Mouse (Mus musculus) urinary bladder, adult 2 months (tissue): ENCODE data around the gene Elf2. TPM values are rescaled to one million over a fixed set of nuclear protein-coding genes. Genes with fewer than 3 reads are reported as not detected.
"Not testable (repeated sequence)": the region's sequence is repeated elsewhere in the genome, so short reads cannot be mapped to it uniquely, and the experiment has no call there.

Experiments used
- DNase-seq: peaks from one replicate; pipeline ENCODE4 v3.0.0; 2022; ENCODE audit warnings: low spot score
- polyA plus RNA-seq: library from polyadenylated mRNA; depleted of rRNA; stranded (reverse); fragments of >200 nt; gene quantifications from 2 replicates; pipeline ENCODE4 v1.2.3, GENCODE M21; 2012

The Elf2 gene
- polyA plus RNA-seq, 1 experiment = 52.0 TPM

DNA sequence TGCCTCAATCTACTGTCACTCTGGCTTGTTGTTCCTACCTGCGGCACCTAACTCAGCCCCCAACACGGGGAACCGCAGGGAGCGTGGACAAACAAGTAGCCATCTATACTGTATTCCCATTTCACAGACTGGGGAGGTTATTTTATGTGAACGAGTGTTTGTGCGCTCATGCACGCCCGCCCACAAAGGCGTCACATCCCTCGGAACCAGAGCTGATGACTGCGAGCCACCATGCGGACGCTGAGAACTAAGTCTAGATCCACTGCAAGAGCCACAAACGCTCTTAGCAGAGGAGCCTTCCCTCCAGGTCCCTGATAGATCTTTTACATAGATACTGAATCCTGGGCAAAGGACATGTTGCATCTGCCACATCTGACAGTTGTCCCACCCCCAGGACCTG is 10.4 kb downstream of the Elf2 start:
- no peak for DNase-seq

DNA sequence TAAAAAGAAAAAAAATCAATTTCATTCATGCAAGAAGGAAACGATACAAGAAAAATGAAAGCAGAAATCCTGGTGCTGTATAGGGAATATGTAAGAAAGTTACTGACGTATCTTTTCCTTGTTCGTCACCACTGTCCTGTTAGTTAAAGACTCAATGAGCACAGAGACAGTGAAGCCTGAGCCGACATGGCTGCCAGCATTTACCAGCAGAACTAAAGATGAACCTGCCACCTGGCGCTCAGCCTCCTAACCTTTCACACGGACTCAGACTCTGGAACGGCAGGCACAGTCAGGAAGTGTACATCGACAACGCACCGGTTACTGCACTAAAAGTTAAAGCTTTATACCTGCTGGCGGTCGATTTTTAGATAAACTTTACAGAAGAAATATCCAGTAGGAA is 11.9 kb downstream of the Elf2 start:
- DNase-seq = no peak

- DNase-seq = no peak
These were observed 12.6 kb downstream of the Elf2 start for GRCm38 (mm10) chr3:51327817-51328216.

- DNase-seq = no peak
These were observed 13.1 kb downstream of the Elf2 start for GRCm38 (mm10) chr3:51327429-51327797.

DNA sequence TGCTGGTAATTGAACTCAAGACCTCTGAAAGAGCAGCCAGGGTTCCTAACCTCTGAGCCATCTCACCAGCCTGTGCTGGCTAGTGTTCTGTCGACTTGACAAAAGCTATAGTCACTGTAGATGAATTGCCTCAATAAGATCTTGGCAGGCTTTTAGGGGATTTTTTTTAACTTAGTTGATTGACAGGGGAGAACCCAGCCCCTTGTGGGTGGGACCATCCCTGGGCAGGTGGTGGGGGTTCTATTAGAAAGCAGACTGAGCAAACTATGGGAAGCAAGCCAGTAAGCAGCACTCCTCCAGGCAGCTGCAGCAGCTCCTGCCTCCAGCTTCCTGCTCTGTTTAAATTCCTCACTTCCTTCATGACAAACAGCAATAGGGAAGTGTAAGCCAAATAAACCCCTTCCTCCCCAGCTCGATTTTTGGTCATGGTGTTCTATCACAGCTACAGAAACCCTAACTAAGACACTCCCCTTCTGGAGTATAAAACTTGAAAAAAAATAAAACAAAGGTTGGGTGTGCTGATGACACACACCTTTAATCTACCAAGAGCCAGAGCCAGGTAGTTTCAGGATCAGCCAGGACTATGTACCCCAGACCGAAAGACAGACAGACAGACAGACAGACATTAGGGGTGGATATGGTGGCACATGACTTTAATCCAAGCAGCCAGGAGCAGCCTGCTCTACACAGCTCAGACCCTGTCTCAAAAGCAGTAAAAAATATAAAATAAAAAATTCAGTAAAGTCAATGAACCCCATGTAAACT is 13.6 kb downstream of the Elf2 start:
- no peak for DNase-seq

DNA sequence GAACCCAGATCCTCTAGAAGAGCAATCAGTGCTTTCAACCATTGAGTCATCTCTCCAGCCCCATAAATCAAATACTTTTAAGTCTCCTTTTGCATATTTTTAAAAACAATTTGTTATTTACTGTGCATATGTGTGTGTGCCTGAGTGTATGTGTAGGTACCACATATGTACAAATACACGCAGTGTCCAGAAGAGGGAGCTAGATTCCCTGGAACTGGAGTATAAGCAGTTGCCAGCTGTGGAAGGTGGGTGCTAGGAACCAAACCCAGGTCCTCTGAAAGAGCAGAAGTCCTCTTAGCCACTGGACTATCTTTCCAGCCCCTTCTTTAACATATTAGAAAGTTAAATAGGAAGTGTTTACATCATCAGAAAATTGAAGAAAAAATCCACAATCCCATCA is 15.0 kb downstream of the Elf2 start:
- no peak for DNase-seq

DNA sequence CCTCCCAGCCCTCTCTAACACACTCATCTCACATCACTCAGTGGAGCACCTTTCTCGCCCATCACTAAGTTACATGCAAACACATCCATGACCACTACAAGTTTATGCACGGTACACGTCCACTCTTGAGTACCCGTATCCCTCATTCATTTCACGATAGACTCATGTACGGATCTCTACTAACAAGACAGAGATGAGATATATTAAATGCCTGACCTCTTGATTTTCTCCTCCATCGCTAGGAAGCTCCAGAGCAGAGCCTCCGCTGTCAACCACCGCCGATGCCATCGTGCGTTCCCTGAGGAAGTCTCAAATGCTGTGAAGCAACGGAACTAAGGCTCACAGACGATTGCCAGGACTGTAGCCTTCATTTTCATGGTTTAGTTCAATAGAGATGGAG is 17.5 kb downstream of the Elf2 start:
- DNase-seq = no peak

GRCm38 (mm10) chr3:51322326-51322725 is 18.1 kb downstream of the Elf2 start:
- no peak for DNase-seq

DNA sequence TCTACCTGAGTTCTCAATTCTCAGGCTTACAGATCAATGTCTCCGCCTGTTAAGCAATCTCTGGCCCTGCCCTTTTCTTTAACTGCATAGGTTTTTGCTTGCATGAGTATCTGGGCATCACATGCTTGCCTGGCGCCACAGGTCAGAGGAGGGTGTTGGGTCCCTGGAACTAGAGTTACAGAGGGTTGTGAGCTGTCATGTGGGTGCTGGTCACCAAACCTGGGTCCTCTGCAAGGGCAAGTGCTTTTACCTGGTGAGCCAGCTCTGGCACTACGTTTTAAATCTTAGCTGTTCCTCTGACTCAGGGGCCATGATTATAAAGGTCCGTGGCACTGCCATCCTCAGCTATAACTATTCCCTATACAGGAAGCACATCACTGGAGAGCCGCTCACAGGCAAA is 19.3 kb downstream of the Elf2 start:
- DNase-seq = no peak

- DNase-seq = not testable (repeated sequence)
These were observed 22.4 kb downstream of the Elf2 start for GRCm38 (mm10) chr3:51318053-51318452.

DNA sequence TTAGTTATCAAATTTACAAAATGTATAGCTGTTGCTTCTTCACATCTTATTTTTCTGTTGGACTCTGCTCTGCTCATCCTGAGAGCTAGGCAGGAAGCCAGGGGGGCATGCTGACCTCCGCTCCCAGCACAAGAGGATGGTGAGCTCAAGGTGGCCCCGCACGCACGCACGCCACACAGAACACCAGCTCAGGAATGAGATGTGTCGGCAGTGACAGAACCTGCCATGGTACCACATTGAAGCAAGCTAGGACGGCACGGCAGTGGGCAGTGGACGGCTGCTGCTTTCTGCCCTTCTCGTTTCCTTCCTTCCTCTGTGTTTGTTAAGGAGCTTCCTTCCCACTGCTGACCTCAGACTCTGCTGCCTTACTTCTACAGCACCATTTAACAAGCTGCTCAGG is 23.6 kb downstream of the Elf2 start:
- no peak for DNase-seq

GRCm38 (mm10) chr3:51311638-51312037 is 28.8 kb downstream of the Elf2 start:
- DNase-seq = no peak

DNA sequence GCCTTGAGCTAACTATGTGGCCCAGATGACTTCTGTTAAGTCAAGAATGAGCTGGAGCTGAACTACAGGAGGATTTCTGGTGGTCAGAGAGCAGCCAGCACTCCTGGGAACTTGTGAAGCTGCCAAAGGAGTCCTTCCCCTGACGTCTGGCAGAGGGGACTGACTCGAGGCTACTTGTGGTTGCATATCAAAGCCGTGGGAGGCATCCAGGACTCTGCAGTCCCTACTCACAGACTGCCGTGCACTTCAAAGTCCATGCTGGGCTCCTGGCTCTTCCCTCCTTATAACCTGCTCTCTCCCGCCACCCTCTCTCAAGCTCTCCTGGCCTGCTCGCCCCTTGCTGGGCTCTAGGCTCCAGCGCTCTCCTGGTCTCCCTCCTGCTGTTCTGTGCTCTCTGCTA is 30.4 kb downstream of the Elf2 start:
- DNase-seq = no peak

DNA sequence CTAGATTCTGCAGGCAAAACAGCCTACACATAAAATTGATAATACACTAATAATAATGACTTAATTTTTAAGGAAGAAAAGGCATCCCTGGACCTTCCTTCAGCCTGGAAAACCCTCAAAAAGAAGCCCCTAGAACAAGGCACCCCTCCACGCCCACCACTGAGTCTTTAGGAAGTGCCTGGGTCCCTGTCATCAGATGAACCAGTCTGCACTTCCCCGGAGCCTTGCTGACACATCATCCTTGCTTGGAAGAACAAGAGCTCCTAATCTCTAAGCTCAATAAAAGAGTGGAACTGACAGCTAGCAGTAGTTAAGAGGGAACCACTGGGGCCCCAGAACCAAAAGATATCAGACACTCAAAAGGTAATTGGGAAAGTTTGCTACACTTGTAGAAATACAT is 33.8 kb downstream of the Elf2 start:
- DNase-seq = no peak

DNA sequence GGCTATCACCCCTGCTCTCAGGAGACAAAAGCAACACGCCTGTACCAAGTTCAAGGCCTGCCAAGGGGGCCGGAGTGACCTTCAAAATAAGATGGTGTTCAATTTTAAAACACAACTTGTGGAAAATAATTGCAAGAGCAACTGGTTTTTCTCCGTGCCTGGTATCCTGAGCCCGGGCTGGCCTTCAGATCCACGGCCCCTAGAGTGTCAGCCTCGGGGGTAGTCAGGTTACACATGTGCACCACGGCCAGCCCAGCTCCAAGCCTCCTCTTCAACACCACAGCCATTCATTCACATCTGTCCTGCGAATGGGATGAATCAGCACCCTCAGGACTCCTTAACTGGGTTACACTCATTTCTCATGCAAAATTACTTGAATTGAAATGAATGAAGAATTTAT is 34.5 kb downstream of the Elf2 start:
- DNase-seq = no peak

DNA sequence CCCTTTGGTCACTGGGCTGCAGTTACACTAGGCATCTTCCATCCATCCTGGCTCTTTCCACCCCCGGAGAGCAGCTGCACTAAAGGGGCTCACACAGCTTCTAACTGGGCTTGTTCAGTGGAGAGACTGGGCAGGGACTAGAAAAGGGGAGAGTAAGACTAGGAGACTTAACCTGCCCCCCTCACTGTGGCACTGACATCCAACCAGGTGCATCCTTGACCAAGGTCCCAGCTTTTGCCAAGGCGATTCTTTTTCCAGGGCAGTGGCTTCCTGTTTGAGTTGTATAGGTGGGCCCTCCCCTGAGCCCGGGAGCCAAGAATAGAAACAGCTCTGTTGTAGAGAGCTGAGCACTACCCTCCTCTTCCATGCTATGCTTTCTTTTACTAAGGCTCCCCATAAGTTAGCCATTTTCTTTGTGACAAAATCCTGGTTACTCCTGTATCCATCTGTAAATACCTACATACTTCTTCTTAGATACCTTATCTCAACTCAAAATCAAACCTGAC is 37.4 kb downstream of the Elf2 start:
- no peak for DNase-seq

DNA sequence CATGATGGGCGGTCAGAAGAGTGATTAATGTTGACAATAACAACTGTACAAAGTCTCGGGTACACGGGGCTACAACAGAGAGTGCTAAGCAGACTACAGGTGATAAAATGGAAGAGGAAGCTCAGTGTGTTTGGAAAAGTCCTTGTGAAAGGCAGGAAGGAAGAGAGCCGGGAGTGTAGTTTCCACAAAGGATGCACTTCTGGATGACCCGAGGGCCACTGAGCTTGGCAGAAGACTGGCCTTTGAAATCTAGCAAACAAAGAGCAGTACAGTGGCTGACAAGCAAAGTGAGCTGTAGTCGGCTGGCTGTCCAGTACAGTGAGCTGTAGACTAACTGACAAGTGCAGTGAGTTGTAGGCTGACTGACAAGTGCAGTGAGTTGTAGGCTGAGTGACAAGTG is 38.9 kb downstream of the Elf2 start:
- DNase-seq = no peak

DNA sequence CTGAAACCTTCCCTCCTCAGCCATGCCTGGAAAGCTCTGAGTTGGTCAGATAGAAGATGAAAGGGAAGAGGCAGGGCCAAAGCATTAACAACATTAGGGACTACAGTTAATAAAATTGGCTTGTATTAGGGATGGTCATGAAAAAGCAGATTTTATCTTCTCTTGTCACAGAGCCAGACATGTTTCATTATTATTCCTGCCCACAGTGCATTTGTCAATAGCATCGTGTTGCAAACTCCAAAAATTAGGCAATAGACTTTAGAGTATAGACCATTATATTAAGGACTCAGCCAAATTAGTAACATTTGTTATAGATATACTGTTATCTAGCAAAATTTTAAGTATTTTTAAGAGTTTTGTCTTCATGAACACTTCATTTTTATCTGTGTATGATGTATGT is 43.7 kb downstream of the Elf2 start:
- no peak for DNase-seq

DNA sequence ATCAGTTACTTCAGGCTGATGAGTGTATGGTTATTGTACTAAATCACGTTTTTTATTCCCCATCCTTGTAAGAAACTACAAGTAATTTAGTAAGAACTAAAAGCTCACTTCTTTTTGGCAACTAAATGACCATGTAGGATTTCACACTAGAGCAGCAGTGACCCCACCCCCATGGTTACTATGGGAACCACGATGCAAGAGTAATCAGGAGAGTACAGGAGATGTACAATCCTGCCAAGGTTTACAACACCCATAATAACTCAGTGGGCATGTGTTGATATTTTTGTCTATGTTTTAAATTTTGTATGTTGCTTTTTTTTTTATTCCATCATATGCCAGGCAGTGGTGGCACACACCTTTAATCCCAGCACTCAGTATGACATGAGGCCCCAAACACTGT is 45.2 kb downstream of the Elf2 start:
- DNase-seq = no peak

- DNase-seq = no peak
These were observed 46.2 kb downstream of the Elf2 start for GRCm38 (mm10) chr3:51294251-51294650.

GRCm38 (mm10) chr3:51288880-51289821 is 51.3 kb downstream of the Elf2 start:
- DNase-seq = peak; percentile 56

DNA sequence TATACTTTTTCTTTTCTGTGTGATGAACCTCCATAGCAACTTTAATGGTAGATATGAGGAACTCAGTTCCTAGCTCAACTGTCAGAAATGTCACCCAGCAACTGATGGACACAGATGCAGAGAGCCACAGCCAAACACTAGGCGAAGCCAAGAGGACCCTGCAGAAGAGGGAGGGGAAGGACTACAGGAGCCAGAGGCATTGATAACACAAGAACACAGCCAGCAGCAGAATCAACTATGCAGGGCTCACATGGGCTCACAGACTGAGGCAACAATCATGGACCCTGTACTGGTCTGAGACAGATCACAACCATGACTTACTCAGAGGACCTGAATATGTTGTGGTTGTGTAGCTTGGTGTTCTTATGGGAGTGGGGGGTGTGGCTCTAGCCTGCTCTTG is 56.1 kb downstream of the Elf2 start:
- DNase-seq = no peak

DNA sequence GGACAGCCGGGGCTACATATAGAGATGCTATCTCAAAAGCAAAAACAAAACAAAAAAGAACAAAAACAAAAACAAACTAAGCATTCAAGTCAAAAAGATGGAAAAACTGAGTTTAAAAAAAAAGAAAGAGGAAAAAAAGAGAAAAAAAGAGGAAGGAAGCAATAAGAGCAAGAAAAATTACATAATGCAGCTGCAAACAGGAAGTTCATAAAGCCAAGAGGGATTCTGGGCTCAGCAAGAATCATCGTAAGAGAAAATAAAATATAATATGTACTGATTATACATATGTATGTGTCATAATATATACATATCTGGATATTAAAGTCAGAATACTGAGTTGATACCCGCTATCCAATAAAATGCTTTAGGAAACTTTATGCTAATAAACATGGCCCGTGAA is 58.7 kb downstream of the Elf2 start:
- DNase-seq = no peak
